Mouse (Mus musculus): ENCODE data around the gene Slc22a12.
A peak's percentile ranks its signal among the peaks of the same experiment; 100 is the strongest.

- TF ChIP-seq CTCF (IDR thresholded peaks at IDR 0.05; ENCODE audit: low read depth) (peak; percentile 83), EP300 (optimal IDR thresholded peaks at IDR 0.05) (no peak)
Observed at GRCm38 (mm10) chr19:6552302-6553028, 9.6 kb upstream of the Slc22a12 start.
